Mouse (Mus musculus): ENCODE measurements around the gene Gm9964.

Gm9964 gene

DNA sequence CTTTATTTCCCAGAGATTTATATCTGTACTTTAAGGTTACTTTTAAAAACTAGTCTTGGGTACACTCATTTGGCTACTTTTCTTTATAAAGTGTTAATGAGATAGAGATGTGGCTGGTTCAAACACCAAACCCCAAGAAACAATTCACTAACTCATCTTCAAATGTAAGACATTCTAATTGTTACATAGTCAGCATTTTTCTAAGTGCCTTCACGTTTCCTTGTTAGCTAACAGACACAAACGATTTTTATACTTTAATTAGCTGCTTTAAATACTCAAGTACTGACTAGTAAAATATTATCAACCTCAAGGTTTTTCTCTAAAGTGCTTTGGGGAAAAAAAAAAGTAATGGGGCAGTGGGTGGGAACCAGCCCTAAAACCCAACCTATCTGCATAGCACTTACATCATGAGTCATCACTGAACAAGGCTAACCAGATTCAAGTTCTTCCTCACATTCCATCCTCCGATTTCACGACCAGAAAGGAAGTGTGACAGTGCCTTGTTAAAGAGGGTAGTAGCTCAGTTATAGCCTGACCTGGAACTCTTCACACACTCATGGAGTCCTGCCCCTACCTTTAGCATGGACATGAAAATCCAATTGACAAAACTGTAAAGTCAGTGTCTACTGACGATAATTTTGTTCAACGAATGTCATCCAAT lies 43.7 kb downstream of the Gm9964 start:
- DNase-seq = no peak
